Mouse (Mus musculus) layer of hippocampus, adult 8-10 months (tissue): ENCODE measurements around the gene Cyp3a13. TPM values are rescaled to one million over a fixed set of nuclear protein-coding genes. Genes with fewer than 3 reads are reported as not detected.
"Not testable (repeated sequence)": the region's sequence is repeated elsewhere in the genome, so short reads cannot be mapped to it uniquely, and the experiment has no call there.

Experiments used
- DNase-seq, 2 experiments: peaks; one replicate each; pipeline ENCODE4 v3.0.0; 2022; ENCODE audit warnings: low spot score in 2 of 2
- total RNA-seq, 4 experiments: library from RNA; stranded (reverse); gene quantifications; 2 replicates each; pipeline ENCODE4 v1.2.4; 2022

Gene Cyp3a13
- under 1 TPM; 0.14 to 0.49 (median 0.31) TPM for total RNA-seq

- DNase-seq: no peak
These were observed at the start of gene Cyp3a13 for GRCm38 (mm10) chr5:137921532-137921931. Cyp3a13 (minus strand) TSS chr5:137921619.

GRCm38 (mm10) chr5:137966492-137966891, 45.1 kb upstream of the Cyp3a13 start:
- DNase-seq: peak; percentile 34 to 55

GRCm38 (mm10) chr5:137962945-137963344, 41.5 kb upstream of the Cyp3a13 start, which contains the start of gene Gjc3:
Gjc3 (minus strand) TSS chr5:137963098.
- DNase-seq: peak; percentile 8 to 13

- no peak for DNase-seq
These were observed 35.0 kb upstream of the Cyp3a13 start for GRCm38 (mm10) chr5:137956404-137956803.

- peak in 1 of 2 experiments; percentile 6 for DNase-seq
These were observed 29.8 kb upstream of the Cyp3a13 start for GRCm38 (mm10) chr5:137951218-137951617.

DNA sequence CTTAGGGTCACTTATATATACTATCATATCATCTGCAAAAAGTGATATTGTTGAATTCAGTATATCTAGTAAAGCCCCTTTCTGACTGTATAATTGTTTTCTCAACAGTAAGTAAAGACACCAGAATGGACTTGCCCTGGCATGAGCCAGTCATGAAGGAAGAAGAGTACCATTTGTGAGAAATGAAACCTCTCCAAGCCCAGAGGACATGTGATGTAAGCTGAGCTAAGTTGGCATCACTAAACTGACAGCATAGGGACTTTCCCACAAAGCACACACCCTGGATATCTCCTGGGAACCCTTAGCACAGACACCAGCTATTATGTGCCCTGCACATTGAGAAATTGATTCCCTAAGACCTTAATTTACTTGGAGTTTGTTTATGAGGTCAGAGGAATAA, 25.9 kb upstream of the Cyp3a13 start:
- DNase-seq: no peak

- DNase-seq: no peak
These were observed 21.7 kb upstream of the Cyp3a13 start for GRCm38 (mm10) chr5:137943133-137943532.

DNA sequence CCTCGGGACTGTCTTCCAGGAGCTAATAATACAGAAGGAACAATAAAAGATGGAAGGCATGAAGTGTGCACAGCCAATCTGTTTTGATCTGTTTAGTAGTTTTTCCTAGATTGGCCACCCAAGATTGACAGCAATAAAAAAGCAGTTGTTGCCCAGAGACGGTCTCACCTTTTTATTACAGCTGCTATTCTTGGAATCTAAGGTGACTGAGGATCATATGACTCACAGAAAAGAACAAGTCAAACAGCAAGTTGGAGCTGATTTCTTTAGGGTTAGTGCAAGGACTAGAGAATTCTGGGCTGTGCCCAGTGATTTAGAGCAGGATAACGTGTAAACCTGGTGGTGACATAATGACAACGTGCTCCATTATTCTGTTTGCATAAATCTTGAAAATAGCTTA, 19.5 kb upstream of the Cyp3a13 start:
- no peak for DNase-seq

- no peak for DNase-seq
These were observed 15.8 kb upstream of the Cyp3a13 start for GRCm38 (mm10) chr5:137937238-137937637.

DNA sequence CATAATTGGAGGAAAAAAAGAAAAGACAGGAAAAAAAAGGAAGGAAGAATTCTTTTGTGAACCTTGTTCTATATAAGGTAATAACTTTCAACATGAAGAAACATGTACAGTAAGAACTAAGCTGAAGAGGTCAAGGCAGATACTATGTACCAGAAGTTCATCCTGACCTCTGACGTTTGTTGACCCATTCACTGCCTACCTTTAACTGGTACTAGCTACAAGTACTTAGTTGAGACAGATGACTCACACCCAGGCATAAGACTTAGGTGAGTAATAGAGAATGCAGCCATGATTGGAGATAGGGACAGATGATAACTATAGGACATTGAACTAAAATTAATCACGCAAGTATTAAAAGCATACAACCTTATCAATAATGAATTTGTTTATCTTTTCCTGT, 15.1 kb upstream of the Cyp3a13 start:
- DNase-seq: no peak

DNA sequence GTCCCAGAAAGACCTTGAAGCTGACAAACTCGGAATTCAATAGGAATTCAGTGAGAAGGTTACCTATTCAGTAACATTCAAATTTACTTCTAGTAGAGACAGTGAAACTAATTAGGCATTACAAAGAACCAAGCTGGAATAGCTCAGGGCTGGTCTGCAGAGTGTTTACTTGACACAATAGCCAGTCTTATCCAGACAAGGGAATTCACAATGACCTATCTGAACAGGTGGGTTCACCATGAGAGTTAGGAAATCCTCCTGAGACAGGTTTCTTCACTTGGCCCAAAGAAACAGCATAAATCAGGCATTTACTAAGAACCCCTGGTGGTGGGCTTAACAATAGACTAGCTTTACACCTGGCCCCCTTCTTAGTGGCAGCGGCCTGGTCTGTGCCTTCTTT, 12.5 kb upstream of the Cyp3a13 start:
- DNase-seq: not testable (repeated sequence)

GRCm38 (mm10) chr5:137928439-137928838, 7.0 kb upstream of the Cyp3a13 start:
- DNase-seq: no peak

DNA sequence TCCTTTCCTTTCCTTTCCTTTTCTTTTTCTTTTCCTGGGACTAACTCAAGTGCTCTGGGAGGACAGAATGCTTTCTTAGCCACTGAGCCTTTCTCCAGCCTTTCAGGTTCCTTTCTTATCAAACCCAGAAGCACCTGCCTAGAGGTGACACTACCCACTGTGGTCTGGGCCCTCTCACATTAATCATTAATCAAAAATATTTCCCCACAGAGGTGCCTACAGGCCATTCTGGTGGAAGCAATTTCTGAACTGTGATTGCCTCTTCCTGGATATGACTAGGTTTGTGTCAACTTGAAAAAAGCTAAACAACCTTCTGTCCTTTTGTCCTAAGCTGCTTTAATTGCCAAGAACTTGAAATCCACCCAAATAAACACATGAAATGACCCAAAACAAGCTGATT, 752 bp upstream of the Cyp3a13 start:
- DNase-seq: no peak

DNA sequence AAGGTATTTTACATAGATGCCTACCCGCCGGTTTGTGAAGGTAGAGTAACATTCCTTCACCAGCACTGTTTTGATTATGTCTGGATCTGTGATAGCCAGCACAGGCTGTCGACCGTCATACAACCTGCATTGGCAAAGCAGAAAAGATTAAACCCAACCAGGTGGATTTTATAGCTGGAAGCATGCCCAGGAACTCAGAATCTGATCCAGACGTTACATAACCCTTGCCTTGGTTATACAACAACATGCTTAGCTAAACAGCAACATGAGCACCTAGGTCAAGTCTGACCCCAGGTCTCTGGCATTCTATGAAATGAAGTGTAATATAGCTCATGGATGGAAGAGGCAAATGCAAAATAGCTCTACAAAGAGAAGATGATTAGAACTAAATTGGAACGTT, 5.9 kb downstream of the Cyp3a13 start:
- no peak for DNase-seq

DNA sequence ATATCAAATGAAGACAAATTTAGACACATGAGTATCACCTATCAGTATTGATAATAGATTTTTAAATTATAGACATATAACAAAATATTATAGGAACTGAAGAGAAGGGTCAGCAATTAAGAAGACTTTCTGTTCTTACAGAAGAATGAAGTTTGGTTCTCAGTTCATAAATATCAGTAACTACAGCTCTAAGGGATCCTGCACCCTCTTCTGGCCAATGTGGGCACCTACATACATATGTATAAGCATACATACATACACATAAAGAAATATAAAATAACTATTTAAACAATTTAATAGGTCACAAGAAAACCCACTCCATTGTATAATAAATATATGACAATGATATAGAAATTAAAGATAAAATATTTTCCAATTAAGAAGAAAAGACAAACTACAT, 6.9 kb downstream of the Cyp3a13 start:
- DNase-seq: no peak

DNA sequence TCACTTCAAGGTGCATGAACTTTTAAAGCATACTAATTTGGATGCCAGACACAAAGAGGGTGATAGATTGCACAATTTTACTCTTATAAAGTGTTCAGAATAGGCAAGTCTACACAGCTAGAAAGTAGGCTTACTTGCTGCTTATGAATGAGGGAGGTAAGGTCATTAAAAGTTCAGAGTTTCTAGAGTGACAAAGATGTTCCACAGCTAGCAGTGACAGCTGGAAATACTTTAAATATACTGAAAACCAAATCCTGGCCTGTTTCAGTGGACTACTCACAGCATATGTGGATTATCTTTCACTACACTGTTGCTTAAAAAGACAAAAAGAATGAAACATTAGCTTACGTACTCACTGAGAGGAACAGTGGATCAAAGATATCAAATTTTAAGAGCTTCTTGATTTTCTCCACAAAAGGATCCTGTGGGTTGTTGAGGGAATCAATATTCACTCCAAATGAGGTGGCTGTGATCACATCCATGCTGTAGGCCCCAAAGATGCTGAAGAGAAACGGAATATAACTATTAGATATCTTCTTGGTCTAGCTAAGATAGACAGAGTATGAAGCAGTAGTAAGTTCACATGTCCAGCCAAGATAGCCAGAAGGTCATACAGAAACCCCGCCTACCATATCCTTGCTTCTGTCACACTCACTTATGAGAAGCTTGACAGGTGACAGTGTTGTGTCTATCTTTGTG, 11.7 kb downstream of the Cyp3a13 start:
- no peak for DNase-seq

DNA sequence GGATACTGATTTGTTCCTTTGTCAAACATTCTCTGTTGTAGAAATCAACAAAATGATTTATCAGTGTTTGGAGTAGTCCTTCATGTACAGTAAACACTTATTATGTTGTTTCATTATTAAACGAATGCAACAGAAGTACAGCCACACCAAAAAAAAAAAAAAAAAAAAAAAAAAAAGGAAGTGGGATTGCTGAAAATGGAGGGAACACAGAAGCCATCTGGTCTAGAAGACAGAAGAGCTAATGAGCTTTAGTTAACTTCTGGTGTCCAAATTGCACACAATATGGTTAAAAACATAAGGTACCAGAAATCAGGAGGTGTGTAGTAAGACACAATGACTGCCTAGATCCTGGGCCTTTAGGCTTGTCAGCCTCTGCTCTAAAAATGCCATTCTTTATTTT, 23.6 kb downstream of the Cyp3a13 start:
- no peak for DNase-seq

GRCm38 (mm10) chr5:137892954-137893353, 28.5 kb downstream of the Cyp3a13 start:
- DNase-seq: no peak

DNA sequence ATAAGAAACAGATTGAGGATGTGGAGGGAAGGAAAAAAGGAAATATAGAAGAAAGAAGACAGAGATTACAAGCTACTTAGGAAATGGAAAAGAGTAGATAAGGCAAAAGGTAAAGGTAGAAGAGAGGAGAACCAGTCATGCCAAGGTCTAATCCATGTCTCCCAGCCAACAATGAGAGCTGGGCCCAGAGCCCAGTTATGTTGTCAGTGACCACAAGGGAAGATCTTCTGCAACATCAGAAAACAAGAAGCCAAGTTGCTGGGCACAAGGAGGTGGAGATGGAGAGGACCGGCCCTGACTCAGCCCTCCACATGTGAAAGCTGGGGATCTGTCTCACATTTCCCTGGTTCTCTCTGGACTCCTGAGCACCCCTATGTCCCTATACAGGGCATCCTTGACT, 33.8 kb downstream of the Cyp3a13 start:
- no peak for DNase-seq

- peak; percentile 14 to 60 for DNase-seq
These were observed 35.5 kb downstream of the Cyp3a13 start for GRCm38 (mm10) chr5:137885894-137886293.

DNA sequence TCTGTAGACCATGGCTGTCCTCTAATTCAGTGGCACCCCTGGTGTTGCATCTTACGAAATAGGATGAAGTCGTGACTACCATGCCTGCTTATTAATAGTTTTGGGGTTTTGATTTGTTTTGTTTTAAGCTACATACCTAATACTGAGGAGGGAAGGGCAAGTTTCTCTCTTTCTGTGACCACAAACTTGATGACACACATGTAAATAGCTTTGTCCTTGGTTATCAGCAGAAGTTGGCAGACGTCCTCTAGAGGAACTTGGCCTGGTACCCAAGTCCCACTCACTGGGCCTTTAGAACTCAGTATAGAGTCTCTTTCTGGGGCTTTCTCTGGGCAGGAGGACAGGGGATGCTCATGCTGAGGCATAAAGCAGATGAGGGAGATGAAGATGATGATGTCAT, 38.1 kb downstream of the Cyp3a13 start:
- no peak for DNase-seq

DNA sequence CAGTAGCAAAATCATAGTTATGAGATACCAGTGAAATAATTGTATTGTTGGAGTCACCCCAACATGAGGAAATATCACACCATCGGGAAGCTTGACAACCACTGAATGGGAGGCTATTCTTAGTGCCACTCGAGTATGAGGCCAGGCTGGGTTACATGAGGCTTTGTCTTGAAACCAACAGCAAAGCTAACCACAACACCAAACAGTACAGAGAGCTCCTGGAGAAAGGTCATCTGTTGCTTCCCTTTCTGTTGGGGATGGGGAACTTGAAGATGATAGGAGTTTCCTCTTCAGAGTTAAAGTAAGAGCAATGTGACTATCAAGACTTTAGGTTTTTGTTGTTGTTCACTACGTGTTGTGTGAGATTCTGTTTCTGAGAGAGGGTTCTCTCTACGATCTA, 38.5 kb downstream of the Cyp3a13 start:
- DNase-seq: no peak

DNA sequence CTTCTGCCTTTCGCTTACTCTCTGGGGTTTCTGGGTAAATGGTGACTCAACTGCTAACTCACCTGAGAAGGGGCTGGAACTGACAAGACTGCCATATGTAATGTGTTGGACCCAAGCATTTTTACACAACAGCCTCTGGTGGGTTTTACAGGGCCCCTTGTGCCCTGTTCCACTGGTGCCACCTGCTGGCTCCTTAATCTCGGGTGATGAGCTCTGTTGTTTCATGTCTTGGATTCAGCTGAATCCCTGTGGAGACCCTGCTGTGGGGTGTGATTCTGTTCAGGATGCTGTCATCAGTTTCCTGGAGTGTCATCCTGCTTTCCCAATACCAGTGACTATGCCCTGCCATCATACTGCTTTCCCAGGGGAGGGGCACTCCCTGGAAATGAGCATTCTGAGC, 43.6 kb downstream of the Cyp3a13 start:
- DNase-seq: no peak

GRCm38 (mm10) chr5:137875054-137875453, 46.4 kb downstream of the Cyp3a13 start:
- no peak for DNase-seq
